Mouse (Mus musculus) liver, adult (tissue): ENCODE results near the gene Ino80b.

Source experiments
- GATA4 ChIP-seq: IDR thresholded peaks from 2 replicates; pipeline ENCODE4 v1.6.1; 2014; ENCODE audit warnings: mild to moderate bottlenecking, low read length; ENCODE audit not compliant: insufficient replicate concordance

The Ino80b gene

DNA sequence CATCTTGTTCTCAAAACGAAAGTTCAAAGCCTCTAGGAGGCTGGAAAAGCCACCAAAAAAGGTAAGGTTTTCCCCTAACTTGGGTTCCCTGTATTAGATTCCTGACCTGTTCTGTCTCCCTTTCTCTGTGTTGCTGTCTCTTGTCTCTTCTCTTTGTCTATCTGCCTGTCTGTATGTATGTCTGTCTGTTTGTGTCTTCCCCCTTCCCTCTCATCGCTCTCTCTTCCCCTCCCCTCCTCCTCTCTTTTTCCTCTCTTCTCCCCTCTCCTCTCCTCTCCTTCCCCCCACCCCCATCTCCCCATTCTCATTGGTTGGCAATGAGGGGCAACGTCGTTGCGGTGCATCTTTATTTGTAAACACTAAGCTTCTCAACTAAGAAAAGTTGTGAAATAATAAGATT, at the start of gene Ino80b:
Ino80b (minus strand) TSS at position 101 of the 400 bp plus-strand sequence.
- no peak for TF ChIP-seq GATA4

DNA sequence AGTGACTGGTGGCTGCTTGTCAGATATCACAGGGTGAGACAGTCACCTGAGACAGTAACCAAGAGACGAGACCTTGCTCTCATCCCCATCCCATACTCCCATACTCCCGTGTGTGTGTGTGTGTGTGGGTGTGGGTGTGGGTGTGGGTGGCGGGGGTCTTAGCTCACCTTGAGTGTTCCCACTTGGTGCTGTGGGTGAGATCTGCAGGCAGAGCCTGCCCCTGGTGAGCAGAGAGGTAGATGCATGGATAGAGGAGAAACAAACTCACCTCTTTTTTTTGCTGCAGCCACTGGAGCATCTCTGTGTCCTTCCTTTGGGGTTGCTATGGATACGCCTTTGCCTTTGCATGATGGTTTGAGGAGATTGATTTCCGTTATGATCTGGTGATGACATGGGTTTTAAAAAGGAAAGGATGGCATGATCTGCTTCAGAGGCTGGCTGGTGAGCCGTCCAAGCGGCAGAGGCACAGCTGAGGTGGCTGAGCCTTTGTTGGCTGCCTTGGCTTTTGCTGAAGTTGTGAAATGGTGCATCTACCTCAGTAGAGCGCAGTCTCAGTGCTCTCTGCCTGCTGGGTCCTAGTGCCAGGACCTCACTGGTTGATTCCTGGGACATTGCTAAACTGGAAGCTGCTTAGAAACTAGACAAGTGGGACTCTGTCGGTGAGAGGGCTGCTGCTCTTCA, 47.1 kb upstream of the Ino80b start:
- TF ChIP-seq GATA4 = no peak

DNA sequence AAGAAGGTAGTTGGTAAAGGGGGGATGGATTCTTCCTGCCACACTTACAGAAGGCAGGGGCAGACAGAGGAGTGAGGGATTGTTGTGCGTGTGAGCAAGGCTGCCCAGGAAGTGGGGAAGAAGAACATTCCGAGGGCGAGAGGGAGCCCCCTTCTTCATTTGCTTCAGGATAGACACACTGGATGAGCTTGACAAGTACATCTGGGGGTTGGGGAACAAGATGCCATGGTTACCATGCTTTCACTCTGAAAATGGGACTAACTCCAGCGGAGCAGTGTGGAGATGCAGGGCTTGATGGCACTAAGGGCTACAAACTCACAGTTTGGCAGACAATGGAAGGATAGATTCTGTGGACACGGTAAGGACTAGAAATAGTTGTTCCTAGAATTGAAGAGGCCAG, 45.8 kb upstream of the Ino80b start:
- no peak for TF ChIP-seq GATA4

DNA sequence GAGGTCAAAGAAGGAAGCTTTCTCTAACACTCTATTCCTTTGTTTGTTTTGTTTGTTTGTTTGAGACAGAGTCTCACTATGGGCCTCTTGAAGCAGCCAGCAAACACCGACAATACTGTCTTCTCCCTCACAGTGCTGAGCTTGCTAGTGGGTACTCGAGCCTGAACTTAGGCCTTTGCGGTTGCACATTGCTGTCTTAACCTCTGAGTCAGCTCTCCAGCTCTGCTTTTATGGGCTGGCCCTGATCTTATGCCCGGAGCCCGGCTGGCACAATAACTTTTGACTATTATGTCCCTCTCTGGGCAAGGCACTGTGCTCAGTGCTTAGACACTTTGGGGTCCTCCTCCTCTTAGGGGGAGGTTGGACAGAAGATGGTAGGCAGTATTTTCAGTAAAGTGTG, 44.6 kb upstream of the Ino80b start:
- TF ChIP-seq GATA4 = no peak

GRCm38 (mm10) chr6:83166243-83166630, 41.0 kb upstream of the Ino80b start:
- no peak for TF ChIP-seq GATA4

DNA sequence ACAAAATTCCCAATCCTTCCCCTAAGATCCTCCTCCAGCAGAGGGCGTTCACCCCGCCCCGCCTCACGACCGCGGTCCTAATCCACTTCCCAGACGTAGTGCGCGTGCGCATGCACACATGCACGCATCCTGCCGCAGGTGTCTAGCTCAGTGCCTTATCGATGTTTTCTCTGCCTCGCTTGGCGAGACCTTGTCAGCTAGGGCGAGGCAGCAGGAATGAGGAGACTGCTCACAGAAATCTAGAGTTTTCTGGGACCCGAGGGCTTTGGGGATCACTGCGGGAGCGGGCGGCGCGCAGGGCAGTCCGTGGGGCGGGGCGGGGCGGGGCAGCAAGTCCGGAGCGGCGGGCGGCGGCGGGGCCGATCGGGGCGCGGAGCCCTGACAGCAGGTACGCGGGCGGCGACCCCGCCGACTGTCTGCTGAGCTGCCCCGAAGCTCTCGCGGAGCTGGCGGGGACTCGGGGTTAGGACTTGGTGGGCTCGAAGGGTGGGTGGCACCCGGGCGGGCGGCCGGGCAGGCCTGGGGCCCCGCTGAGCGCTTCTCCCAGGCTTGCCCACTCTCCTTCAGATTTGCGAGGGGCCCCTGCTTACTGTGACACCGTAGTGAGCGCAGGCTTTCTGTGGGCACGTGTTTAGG, 40.5 kb upstream of the Ino80b start, which contains the start of gene Dctn1:
Dctn1 (plus strand) TSS at position 314 of the 636 bp plus-strand sequence.
- peak; percentile 56; the same call in 1 of the 2 replicates for TF ChIP-seq GATA4

GRCm38 (mm10) chr6:83165026-83165606, 39.9 kb upstream of the Ino80b start:
- no peak for TF ChIP-seq GATA4

DNA sequence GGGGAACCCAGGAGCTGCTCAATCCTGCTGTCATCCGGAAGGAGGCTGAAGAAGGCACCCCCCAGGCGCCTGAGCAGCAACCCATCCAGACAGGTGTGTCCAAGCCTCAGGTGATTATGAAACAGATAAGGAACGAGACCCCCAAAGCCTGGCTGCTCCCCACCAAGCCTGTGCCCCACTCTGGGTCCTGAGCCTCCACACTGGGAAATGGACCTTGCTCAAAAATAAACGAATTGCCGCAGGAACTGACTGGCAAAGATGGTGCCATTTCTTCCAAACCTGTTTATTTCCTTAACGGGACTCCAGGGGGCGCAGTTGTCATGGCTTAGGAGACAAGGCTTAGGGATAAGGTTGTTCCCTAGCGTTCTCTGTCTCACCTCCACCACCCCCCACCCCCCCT, 37.5 kb upstream of the Ino80b start:
- no peak for TF ChIP-seq GATA4

GRCm38 (mm10) chr6:83161921-83162641, 36.9 kb upstream of the Ino80b start:
- TF ChIP-seq GATA4 = no peak

DNA sequence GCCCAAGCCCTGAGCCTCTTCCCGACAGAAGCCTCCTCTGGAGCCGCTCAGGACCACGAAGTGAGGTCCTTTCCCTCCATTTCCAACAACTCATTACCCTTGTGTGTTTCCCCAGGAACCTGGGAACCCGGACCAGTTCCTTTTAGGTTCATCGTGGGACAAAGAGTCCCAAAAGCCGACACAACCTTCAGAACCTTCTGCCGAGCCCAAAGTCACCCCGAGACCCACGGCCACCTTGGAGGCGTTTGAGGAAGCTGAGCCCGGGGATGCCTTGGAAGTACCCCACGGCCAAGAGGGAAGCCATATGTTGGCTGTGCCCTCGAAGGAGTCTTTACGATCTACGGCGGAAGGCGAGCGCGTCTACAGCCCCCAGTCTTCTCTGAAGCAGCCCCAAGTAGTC, 36.2 kb upstream of the Ino80b start:
- TF ChIP-seq GATA4 = no peak

DNA sequence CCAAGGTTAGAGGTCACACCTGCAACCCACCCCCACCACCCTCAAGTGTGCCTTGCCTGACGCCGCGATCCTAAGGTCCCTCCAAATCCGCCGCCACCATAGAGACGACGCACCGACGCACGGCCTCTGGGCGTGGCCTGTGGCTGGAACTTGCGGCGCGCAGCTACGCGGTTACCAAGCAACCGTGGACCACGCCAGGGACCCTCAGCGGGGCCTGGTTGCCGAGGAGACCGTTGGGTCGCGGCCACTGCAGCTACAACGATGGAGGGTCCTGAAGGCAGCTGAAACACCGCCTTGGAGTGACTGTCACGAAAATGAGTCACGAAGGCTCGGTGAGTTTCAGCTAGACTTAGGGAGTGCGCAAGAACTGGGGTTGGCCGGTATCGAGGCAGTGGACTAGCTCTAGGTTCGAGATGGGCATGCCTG, 31.0 kb upstream of the Ino80b start, which contains the start of the genes Wdr54 and 1700003E16Rik:
Wdr54 (minus strand) TSS at position 139 of the 426 bp plus-strand sequence.
1700003E16Rik (plus strand) TSS at position 146 of the 426 bp plus-strand sequence.
- no peak for TF ChIP-seq GATA4

DNA sequence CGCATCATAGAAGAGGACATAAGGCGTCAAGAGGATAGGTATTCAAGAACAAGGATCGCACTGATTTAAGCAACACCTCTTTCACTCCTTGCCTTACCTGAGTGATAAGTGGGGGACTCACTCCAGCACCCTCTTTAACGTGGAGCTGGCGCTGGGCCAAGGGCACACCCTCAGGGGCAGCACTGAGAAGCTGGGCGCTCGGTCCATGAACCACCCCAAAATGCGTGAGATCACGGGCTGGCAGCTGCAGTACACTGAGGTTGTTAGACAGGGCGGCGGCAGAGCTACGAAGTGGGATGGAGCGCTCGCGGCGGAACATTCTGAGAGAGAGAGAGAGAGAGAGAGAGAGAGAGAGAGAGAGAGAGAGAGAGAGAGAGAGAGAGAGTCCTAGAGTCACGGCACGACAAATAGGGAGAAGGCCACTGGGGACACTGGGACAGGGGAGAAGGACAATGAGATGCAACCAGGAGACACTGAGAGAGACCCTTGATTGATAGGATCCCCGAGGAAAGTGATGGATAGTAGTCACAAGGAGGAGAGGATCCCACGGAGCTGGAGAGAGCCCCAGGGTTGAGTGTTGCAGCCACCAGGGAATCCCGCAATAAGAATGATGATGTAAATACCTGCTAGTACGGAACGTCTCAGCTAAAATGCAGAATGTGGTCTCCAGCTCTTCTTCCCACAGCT, 30.5 kb upstream of the Ino80b start:
- no peak for TF ChIP-seq GATA4

- TF ChIP-seq GATA4 = no peak
These were observed 28.3 kb upstream of the Ino80b start for GRCm38 (mm10) chr6:83153485-83153884.

DNA sequence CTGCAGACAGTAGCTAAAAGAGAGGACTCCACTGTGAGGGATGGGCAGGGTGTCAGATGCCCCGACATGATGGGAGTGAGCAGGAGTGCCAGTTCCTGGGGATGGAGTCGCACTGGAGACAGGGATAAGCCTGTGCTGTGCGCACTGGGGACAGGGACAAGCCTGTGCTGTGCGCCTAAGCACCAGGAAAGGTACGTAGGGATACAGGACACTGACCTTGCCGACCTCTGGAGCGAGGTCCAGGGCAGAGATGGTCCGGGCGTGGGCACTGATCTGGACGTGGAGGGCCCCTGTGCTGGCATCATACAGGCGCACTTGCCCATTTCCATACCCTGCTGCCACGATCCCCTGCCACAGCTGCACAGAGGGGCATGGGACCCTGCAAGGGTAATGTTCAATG, 27.8 kb upstream of the Ino80b start:
- TF ChIP-seq GATA4 = no peak

GRCm38 (mm10) chr6:83151721-83152120, 26.5 kb upstream of the Ino80b start:
- TF ChIP-seq GATA4 = no peak
